Mouse (Mus musculus) heart, postnatal 0 days (tissue): ENCODE data around the gene Trhde.

Experiments used
- CTCF ChIP-seq: IDR thresholded peaks from 2 replicates; pipeline ENCODE4 v1.5.1; 2016; ENCODE audit warnings: antibody characterized with exemption, control low read depth, low read depth
- EP300 ChIP-seq: IDR thresholded peaks from 2 replicates; pipeline ENCODE4 v1.6.1; 2016; ENCODE audit warnings: antibody characterized with exemption, low read depth

DNA sequence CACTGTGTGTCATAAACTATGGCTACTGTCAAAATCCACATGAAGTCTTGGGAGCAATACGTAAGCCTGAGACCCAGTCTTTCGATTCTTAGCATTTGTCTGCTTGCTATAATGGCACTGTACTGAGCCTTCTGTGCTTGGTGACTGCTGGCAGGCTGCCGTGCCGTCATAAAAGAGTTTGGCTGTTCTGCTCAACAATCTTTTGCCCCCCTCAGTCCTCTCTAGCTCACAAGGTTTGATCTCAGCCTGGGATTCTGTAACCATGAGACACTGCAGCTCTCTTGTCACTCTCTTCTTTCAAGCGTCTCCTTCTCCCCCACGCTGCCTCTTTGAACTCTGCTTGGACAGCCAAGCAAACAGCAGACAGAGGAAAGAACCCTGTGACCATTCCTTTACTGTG is 7.9 kb downstream of the Trhde start:
- TF ChIP-seq EP300 (no peak), CTCF (no peak)
